Mouse (Mus musculus): ENCODE results near the gene Rrp1. TPM values are rescaled to one million over a fixed set of nuclear protein-coding genes. Genes with fewer than 3 reads are reported as not detected.
A peak's percentile ranks its signal among the peaks of the same experiment; 100 is the strongest.

Rrp1 gene
- polyA plus RNA-seq, 1 experiment from 2014 or later = 402 TPM

DNA sequence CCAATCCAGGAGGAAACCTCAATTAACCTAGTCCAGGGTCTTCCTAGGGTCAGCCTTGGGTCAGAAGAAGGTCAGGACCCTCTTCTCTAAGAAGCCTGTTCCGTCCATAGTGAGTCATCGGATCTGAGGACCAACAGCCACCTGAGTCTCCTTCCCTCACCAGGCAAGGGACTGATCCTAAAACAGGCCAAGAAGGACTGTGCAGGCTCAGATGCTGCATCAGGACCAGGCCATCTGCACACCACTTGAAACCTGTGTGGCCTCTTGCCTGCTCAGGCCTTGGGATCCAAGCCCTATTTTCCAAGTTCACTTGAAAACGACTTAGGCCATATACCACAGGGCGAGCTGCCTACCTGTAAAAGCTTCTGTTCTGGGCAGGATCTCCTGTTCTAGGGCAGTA is 59.6 kb downstream of the Rrp1 start:
- peaks cover 31% of the 10 kb centered on the region for H3K4me1 ChIP-seq (replicated peaks)
- WGBS = 57% methylated on average over 4 of the region's 4 CpGs
- no peaks in the 10 kb centered on the region for H3K9me3 ChIP-seq
- 0 out of 2 replicates have a peak overlapping the region, but pooled peaks have one; percentile 84 for H3K4me3 ChIP-seq
- no peaks in the 10 kb centered on the region for H3K27me3 ChIP-seq
- ATAC-seq (ENCODE audit: low FRiP score, low read depth) = no peak
- peak overlapping the region; percentile 67 for H3K4me2 ChIP-seq
- peak overlapping the region; percentile 98 for H3K9ac ChIP-seq
- H3K27ac ChIP-seq (replicated peaks) = no peak overlapping the region
- H3K36me3 ChIP-seq = no peaks in the 10 kb centered on the region

DNA sequence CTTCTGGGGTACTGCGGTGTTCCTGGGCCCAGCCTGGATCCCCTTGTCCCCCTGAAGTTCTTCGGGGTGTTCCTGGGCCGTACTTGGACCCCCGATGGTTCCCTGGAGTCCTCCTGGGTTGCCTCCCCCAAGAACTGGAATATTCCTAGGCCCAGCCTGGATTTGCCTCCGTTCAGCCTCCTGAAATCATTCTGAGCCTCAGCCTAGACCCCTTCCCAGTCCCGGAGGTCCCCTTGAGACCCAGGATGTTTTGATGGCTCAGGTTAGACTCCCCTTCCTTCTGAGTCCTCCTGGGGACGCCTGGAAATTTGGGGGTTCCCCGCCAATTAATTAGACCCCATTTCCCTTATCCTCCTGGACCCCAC is 60.2 kb downstream of the Rrp1 start:
- H3K36me3 ChIP-seq = no peaks in the 10 kb centered on the region
- H3K4me1 ChIP-seq (replicated peaks) = peaks cover 33% of the 10 kb centered on the region
- no peaks in the 10 kb centered on the region for H3K9me3 ChIP-seq
- whole genome bisulfite sequencing = 14% methylated on average over 8 of the region's 8 CpGs
- ATAC-seq (ENCODE audit: low FRiP score, low read depth) = peak; percentile 4; the same call in 1 of the 2 replicates
- H3K27me3 ChIP-seq = no peaks in the 10 kb centered on the region
- H3K9ac ChIP-seq = peak overlapping the region; percentile 98
- peak overlapping the region; percentile 76 for H3K27ac ChIP-seq (replicated peaks)
- peak overlapping the region; percentile 67 for H3K4me2 ChIP-seq
- H3K4me3 ChIP-seq = peak overlapping the region; percentile 84

DNA sequence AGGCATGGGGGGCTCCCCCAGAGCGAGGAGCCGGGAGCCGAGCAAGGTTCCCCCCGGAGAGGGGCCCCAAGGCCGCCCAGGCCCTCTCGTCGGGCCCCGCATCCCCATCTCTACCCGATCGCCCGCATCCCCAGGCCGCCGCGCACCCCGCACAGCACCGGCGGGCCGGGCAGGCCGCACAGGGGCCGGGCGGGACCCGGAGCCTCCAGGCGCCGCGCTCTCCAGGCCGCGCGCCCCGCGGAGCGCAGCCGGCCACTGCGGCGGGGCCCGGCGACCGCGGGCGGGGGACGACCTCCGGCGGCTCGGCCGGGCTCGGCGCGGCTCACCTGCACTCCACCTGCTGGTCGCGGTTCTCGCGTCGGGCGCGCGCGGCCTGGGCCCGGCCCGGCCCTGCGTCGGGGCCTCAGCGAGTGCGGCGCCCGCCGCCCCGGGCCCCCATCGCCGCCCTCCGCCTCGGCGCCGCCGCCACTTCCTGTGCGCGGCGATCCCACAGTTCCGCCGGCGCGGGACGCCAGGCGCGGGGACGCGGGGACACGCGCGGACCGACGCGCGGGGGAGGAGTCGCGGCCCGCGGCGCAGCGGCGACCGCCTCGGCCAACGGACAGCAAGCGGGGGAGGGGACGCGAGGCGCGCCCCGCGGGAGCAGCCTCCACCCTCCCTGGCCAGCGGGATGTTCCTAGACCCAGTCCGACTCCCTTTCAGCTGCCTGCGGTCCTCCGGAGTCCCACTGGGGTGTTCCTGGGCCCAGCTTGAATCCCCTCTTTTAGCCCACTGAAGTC is 60.8 kb downstream of the Rrp1 start, which contains the start of gene Agpat3:
TSS of gene Agpat3 (minus strand) at position 603 of the 779 bp plus-strand sequence.
- ATAC-seq (ENCODE audit: low FRiP score, low read depth) = peak; percentile 85
- Histone ChIP-seq H3K9ac (peak within 1 kb of the TSS; percentile 98), H3K4me1 (replicated peaks) (peaks cover 33% of the 10 kb centered on the region), H3K27me3 (no peaks in the 10 kb centered on the region), H3K4me3 (peak within 1 kb of the TSS; percentile 84), H3K27ac (replicated peaks) (peak within 1 kb of the TSS; percentile 76), H3K36me3 (no peaks in the 10 kb centered on the region), H3K4me2 (peak within 1 kb of the TSS; percentile 67), H3K9me3 (no peaks in the 10 kb centered on the region)
- under 1% methylated on average over 52 of the region's 113 CpGs for WGBS

DNA sequence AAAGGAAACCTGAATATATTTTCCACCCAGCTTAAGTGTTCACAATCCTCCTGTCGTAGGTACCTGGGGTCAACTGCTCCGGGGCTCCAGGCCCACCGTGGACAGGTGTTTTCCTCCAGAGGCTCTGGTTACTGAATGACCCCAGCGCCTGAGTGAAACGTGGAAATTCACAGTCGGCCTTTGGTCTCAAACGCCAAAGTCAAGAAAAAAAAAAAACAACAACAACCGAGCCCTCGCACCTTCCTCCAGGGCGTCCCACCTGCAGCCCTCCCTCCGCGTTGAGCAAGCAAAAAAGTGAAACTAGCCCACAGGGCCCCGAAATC is 61.3 kb downstream of the Rrp1 start:
- Histone ChIP-seq H3K9me3 (no peaks in the 10 kb centered on the region), H3K4me2 (peak overlapping the region; percentile 67), H3K36me3 (no peaks in the 10 kb centered on the region), H3K27ac (replicated peaks) (peak overlapping the region; percentile 76), H3K4me1 (replicated peaks) (peaks cover 33% of the 10 kb centered on the region), H3K27me3 (no peaks in the 10 kb centered on the region), H3K9ac (peak overlapping the region; percentile 98), H3K4me3 (peak overlapping the region; percentile 84)
- ATAC-seq (ENCODE audit: low FRiP score, low read depth) = no peak
- WGBS = 1% methylated on average over 13 of the region's 13 CpGs

DNA sequence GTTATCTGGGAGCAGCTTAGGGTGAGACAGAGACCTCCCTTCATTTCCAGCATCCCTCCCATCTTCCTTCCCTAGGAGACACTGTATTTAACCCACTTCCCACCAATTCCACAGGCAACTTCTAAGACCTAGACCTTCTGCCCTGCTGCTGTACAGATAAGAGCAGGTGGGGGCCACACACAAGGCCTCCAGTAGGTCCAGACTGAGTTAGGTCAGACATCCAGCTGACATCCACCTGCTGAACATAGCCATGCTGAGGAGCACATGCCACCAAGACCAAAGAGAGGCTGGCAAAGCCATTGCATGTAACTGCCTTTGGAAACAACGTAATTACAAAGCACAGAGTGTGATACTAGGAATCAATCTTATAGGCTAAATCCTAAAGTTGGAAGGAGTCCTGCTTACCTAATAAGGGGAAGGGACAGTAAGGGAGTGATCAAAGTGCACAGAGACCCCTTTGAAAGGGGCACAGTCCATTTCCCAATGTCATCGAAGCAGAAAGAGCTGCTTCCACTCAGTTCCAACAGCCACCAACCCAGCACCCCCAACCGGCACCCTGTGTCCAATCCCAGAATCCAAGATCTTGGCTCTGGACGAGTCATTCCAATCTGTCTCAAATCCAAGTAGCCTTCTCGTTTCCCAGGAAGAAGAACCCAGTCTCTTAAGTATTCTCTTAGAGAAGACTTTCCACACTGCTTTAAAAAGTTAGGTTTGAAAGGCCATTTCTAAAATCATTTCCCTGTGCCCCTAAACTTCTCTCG is 61.9 kb downstream of the Rrp1 start:
- Histone ChIP-seq H3K36me3 (no peaks in the 10 kb centered on the region), H3K27ac (replicated peaks) (no peak overlapping the region), H3K4me3 (peak overlapping the region; percentile 84), H3K4me2 (peak overlapping the region; percentile 67), H3K9ac (peak overlapping the region; percentile 98), H3K4me1 (replicated peaks) (peaks cover 33% of the 10 kb centered on the region), H3K9me3 (no peaks in the 10 kb centered on the region), H3K27me3 (no peaks in the 10 kb centered on the region)
- ATAC-seq (ENCODE audit: low FRiP score, low read depth) = no peak
- WGBS = 19% methylated on average over 6 of the region's 6 CpGs

Small RNAs within 50 kb of the gene (microRNA-seq; reads per million reads assigned to microRNA genes)
- gene Mir6410 = not detected
- 3.1 reads per million, percentile 13 among the genes with 10 or more reads in this experiment for gene Mir6907
- not detected for gene Mir6908

Other genes with a start within 250 kb of the Rrp1 start
- 27.7 and 29.9 TPM in 2 replicates for gene D10Jhu81e, start 243.3 kb downstream of the Rrp1 start, polyA plus RNA-seq (2015; fragmentation: Nextera tagmentation; extraction: Ambion mirVana)
- 16.6 and 16.8 TPM in 2 replicates for gene Pwp2, start 227.9 kb downstream of the Rrp1 start, polyA plus RNA-seq (2015; fragmentation: Nextera tagmentation; extraction: Ambion mirVana)
- 27.5 and 29.4 TPM in 2 replicates for gene Trappc10, start 168.4 kb downstream of the Rrp1 start, polyA plus RNA-seq (2015; fragmentation: Nextera tagmentation; extraction: Ambion mirVana)
- 83.5 and 86.4 TPM in 2 replicates for gene Agpat3, start 60.6 kb downstream of the Rrp1 start, polyA plus RNA-seq (2015; fragmentation: Nextera tagmentation; extraction: Ambion mirVana)
- 90.9 and 95.0 TPM in 2 replicates for gene Cstb, start 12.6 kb upstream of the Rrp1 start, polyA plus RNA-seq (2015; fragmentation: Nextera tagmentation; extraction: Ambion mirVana)
- 46.5 and 49.8 TPM in 2 replicates for gene Pdxk, start 51.9 kb upstream of the Rrp1 start, polyA plus RNA-seq (2015; fragmentation: Nextera tagmentation; extraction: Ambion mirVana)
- gene Olfr1358, start 104.4 kb upstream of the Rrp1 start, polyA plus RNA-seq (2015; fragmentation: Nextera tagmentation; extraction: Ambion mirVana) = not detected in 2 replicates
- 65.0 and 69.9 TPM in 2 replicates for gene Ilvbl, start 161.3 kb upstream of the Rrp1 start, polyA plus RNA-seq (2015; fragmentation: Nextera tagmentation; extraction: Ambion mirVana)
- gene Syde1, start 178.9 kb upstream of the Rrp1 start, polyA plus RNA-seq (2015; fragmentation: Nextera tagmentation; extraction: Ambion mirVana) = 3.1 and 4.2 TPM in 2 replicates
- gene Olfr1357, start 205.0 kb upstream of the Rrp1 start, polyA plus RNA-seq (2015; fragmentation: Nextera tagmentation; extraction: Ambion mirVana) = not detected in 2 replicates

Data from hindbrain, embryonic 15.5 days (tissue).